Mouse (Mus musculus) forebrain, embryonic 15.5 days (tissue): ENCODE data around the gene Gsk3b. TPM values are rescaled to one million over a fixed set of nuclear protein-coding genes. Genes with fewer than 3 reads are reported as not detected.

Source experiments
- ATAC-seq: fragments of 200-750 bp; cut with Nextera tagmentation; replicated peaks from 2 replicates; pipeline ENCODE4 v1.8.0; 2017; ENCODE audit warnings: mild to moderate bottlenecking, moderate TSS enrichment, moderate library complexity
- H3K27ac ChIP-seq: fragments of 300-500 bp; sonication (generic); replicated peaks from 2 replicates; pipeline ENCODE4 v1.5.1; 2015; ENCODE audit warnings: mild to moderate bottlenecking, inconsistent platforms
- H3K27me3 ChIP-seq: fragments of 300-500 bp; sonication (generic); 2 replicates; pipeline ENCODE4 v1.6.1; 2015; ENCODE audit warnings: inconsistent platforms
- H3K36me3 ChIP-seq: fragments of 300-500 bp; sonication (generic); 2 replicates; pipeline ENCODE4 v1.6.1; 2015; ENCODE audit warnings: mild to moderate bottlenecking, inconsistent platforms
- H3K4me1 ChIP-seq: fragments of 300-500 bp; sonication (generic); 2 replicates; pipeline ENCODE4 v1.6.1; 2015; ENCODE audit warnings: inconsistent platforms
- H3K4me2 ChIP-seq: fragments of 300-500 bp; sonication (generic); replicated peaks from 2 replicates; pipeline ENCODE4 v1.6.1; 2015; ENCODE audit warnings: mild to moderate bottlenecking, inconsistent platforms
- H3K4me3 ChIP-seq: fragments of 300-500 bp; sonication (generic); 2 replicates; pipeline ENCODE4 v1.5.1; 2015; ENCODE audit warnings: mild to moderate bottlenecking, inconsistent platforms
- H3K9ac ChIP-seq: fragments of 300-500 bp; sonication (generic); replicated peaks from 2 replicates; pipeline ENCODE4 v1.6.1; 2015; ENCODE audit warnings: mild to moderate bottlenecking, inconsistent platforms
- H3K9me3 ChIP-seq: fragments of 300-500 bp; sonication (generic); 2 replicates; pipeline ENCODE4 v1.6.1; 2016; ENCODE audit warnings: inconsistent platforms
- WGBS: fragments of 180-500 bp; shearing (Covaris S2); methylation state at CpG from one replicate; pipeline ENCODE4 v1.1.7; 2015; ENCODE audit warnings: mixed read lengths; 5-methylcytosine and 5-hydroxymethylcytosine counted together
- polyA plus RNA-seq: library from polyadenylated mRNA; unstranded; fragments of >200 nt; fragmentation: Nextera tagmentation; extraction: Ambion mirVana; gene quantifications from 2 replicates; pipeline ENCODE4 v1.2.1, GENCODE M21; 2015

Gene Gsk3b
- polyA plus RNA-seq, 1 experiment from 2014 or later = 163 TPM

DNA sequence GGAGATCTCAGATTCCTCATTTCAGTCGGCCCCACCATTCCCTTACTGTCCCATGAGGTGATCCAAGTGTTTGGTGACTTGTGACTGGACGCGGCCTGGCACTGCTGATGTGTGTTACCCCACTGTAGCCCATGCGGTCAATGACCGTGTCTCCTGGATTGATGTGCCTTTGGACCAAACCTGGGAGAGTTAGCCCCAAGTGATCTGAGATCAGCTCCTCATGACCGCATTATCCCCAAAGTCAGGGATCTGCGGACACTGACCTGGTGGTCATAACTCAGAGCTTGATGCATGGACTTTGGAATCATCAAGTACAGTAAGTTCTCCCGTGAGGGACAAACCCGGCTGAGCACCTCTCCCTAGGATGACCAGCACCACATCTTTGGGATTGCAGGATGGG lies 167.1 kb downstream of the Gsk3b start:
- H3K4me2 ChIP-seq = no peak overlapping the region
- no peak for ATAC-seq
- no peaks in the 10 kb centered on the region for H3K27me3 ChIP-seq
- H3K9me3 ChIP-seq = no peaks in the 10 kb centered on the region
- no peak overlapping the region for H3K4me3 ChIP-seq
- H3K4me1 ChIP-seq = no peaks in the 10 kb centered on the region
- H3K9ac ChIP-seq = no peak overlapping the region
- 93% methylated on average over 9 of the region's 9 CpGs for WGBS
- no peaks in the 10 kb centered on the region for H3K36me3 ChIP-seq
- H3K27ac ChIP-seq = no peak overlapping the region

DNA sequence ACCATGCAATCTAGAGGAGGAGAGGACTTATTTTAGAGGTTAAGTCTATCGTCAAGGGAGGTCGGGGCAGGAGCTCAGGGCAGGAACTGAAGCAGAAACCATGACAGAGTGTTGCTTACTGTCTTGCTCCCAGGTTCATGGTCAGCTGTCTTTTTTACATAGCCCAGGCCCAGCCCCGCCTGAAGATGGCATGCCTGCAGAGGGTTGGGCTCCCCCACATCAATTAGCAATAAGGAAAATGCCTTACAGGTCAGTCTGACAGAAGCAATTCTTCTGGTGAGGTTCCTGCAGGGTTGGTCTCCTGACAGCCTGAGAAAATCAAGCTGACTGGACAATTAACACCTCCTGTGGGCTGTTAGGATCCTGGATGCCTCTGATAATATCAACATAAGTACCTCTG lies 182.8 kb downstream of the Gsk3b start:
- no peaks in the 10 kb centered on the region for H3K9me3 ChIP-seq

DNA sequence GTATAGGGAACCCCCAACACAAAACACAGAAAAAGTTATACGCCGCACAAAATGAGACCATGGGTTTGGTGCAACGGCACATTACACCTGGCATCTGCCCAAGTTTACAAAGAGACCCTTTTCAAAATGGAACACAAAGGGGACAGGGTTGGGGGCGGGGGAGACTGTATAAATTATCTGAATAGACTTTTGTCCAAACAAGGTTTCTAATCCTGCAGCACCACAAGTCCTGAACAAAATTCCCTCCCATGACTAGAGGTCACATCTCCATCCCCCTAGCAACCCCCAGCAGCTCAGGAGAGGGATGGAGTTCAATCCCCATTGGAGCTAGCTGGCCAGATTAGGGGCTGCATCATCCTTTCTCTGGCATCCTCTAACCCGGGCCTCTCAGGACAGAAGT lies 183.7 kb downstream of the Gsk3b start:
- ATAC-seq = peak; percentile 48; the same call in 1 of the 2 replicates
- WGBS = 17% methylated on average over 5 of the region's 5 CpGs
- H3K4me2 ChIP-seq = no peak overlapping the region

More for the DNA sequence above, 182.8 kb downstream of the Gsk3b start:
- WGBS = 74% methylated on average over 3 of the region's 3 CpGs
- H3K36me3 ChIP-seq = no peaks in the 10 kb centered on the region
- no peak overlapping the region for H3K4me2 ChIP-seq
- no peak overlapping the region for H3K9ac ChIP-seq
- no peak for ATAC-seq
- H3K4me1 ChIP-seq = peaks cover 10% of the 10 kb centered on the region
- no peak overlapping the region for H3K4me3 ChIP-seq
- no peaks in the 10 kb centered on the region for H3K27me3 ChIP-seq
- no peak overlapping the region for H3K27ac ChIP-seq

DNA sequence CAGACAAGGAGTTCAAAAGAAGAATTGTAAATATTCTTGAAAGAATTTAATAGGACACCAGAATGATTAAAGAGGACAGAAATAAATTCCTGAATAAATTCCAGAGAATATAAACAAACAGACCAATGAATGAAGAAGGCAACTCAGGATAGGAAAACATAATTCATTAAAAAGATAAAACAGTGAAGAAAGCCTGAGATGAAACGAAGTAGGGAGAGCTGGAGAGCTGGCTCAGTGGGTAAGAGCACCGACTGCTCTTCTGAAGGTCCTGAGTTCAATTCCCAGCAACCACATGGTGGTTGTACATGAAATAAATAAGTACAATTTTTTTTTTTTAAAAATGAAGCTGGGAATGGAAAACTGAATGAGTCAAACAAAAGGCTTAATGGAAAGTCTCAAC lies 185.9 kb downstream of the Gsk3b start:
- no peaks in the 10 kb centered on the region for H3K9me3 ChIP-seq
- H3K27ac ChIP-seq = no peak overlapping the region
- no peak overlapping the region for H3K4me2 ChIP-seq
- H3K4me3 ChIP-seq = no peak overlapping the region
- H3K27me3 ChIP-seq = no peaks in the 10 kb centered on the region
- ATAC-seq = no peak
- 86% methylated on average over 2 of the region's 2 CpGs for WGBS
- H3K9ac ChIP-seq = no peak overlapping the region
- peaks cover 10% of the 10 kb centered on the region for H3K4me1 ChIP-seq
- H3K36me3 ChIP-seq = no peaks in the 10 kb centered on the region

More for the DNA sequence above, 183.7 kb downstream of the Gsk3b start:
- Histone ChIP-seq H3K4me3 (no peak overlapping the region), H3K27ac (0 out of 2 replicates have a peak overlapping the region, but pooled peaks have one; percentile 19), H3K4me1 (peaks cover 10% of the 10 kb centered on the region), H3K36me3 (no peaks in the 10 kb centered on the region), H3K9me3 (no peaks in the 10 kb centered on the region), H3K27me3 (no peaks in the 10 kb centered on the region), H3K9ac (no peak overlapping the region)

DNA sequence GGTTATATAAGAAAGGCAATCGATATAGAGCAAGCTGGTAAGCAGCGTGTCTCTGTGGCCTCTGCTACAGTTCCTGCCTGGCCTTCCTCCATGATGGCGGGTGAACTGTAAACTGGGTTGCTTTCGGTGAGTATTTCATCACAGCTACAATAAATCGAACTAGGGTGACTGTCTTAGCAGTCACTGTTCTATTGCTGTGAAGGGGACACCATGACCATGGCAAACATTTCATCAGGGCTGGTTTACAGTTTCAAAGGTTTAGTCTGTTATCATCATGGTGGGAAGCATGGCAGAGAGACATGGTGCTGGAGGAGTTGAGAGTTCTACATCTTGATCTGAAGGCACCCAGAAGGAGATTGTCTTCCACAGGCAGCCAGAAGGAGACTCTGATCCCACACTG lies 191.0 kb downstream of the Gsk3b start:
- H3K4me3 ChIP-seq = no peak overlapping the region
- H3K9ac ChIP-seq = no peak overlapping the region
- 93% methylated on average over 5 of the region's 5 CpGs for WGBS
- no peaks in the 10 kb centered on the region for H3K27me3 ChIP-seq
- no peak overlapping the region for H3K4me2 ChIP-seq
- H3K36me3 ChIP-seq = no peaks in the 10 kb centered on the region
- ATAC-seq = no peak
- no peaks in the 10 kb centered on the region for H3K4me1 ChIP-seq
- no peaks in the 10 kb centered on the region for H3K9me3 ChIP-seq
- H3K27ac ChIP-seq = no peak overlapping the region

DNA sequence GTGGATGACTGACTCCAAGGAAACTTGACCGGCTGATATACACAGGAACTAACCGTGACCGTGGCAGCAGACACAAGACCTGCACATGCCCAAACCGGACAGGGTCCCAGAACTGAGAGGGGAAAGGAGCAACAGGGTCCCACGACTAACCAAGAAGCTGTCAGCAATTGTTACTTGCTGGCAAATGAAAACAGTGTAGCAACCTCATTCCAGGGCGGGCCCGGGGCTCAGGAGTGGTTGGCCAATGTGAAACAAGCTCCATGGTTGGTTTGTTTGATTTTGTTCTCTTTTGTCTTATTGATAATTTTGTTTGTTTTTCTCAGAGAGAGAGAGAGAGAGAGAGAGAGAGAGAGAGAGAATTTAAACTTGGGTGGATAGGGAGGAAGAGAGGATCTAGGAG lies 192.2 kb downstream of the Gsk3b start:
- Histone ChIP-seq H3K9me3 (no peaks in the 10 kb centered on the region), H3K36me3 (no peaks in the 10 kb centered on the region), H3K4me3 (no peak overlapping the region), H3K9ac (no peak overlapping the region), H3K27ac (no peak overlapping the region), H3K4me2 (no peak overlapping the region), H3K4me1 (no peaks in the 10 kb centered on the region), H3K27me3 (no peaks in the 10 kb centered on the region)
- no peak for ATAC-seq
- 85% methylated on average over 7 of the region's 7 CpGs for WGBS

DNA sequence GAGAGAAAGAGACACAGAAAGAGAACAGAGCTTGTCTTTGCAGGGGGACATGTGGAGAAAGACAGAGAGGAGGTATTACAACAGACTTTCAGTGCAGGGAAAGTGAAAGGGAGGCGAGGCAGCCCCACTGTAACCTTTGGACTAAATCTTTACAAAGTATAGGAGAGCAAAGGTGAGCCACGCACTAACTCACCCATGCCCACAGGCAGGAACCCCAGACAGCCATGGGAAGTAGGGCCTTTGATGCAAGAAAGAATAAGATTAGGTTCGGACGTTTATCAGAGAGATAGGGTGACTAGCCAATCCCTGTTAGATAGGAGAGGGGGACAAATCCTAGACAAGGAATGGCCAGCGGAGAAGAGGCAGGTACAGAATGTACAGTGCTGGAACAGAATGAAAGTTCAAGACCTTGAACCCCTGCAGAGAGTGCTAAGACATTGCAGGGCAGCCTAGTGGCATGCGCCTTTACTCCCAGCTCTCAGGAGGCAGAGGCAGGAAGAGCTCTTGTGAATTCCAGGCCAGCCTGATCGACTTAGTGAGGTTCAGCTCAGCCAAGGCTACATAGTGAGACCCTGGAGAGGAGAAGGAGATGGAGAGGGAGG lies 193.9 kb downstream of the Gsk3b start:
- Histone ChIP-seq H3K4me2 (no peak overlapping the region), H3K9ac (no peak overlapping the region), H3K27ac (no peak overlapping the region), H3K9me3 (no peaks in the 10 kb centered on the region), H3K27me3 (no peaks in the 10 kb centered on the region), H3K36me3 (no peaks in the 10 kb centered on the region), H3K4me1 (no peaks in the 10 kb centered on the region), H3K4me3 (no peak overlapping the region)
- 83% methylated on average over 7 of the region's 7 CpGs for WGBS
- no peak for ATAC-seq

DNA sequence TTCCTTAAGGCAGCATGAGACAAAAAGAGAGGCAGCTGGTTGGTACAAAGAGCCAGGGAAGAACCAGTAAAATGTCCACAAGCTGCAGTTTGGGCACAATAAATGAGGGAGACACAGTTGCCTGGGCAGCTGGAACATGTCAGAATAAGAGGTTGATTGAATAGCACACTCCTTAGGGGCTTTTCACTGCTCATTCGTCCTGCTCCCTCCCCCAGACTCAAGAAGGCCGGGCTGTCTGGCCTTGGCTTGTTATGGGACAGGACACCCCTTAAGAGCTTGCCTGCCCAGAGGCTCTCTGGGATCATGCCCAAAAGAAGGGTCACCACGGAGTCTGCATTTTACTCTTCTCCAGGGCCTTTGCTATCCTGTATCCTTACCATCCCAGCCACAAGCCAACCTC lies 194.5 kb downstream of the Gsk3b start:
- Histone ChIP-seq H3K27ac (no peak overlapping the region), H3K4me3 (no peak overlapping the region), H3K4me1 (no peaks in the 10 kb centered on the region), H3K9me3 (no peaks in the 10 kb centered on the region), H3K36me3 (no peaks in the 10 kb centered on the region), H3K9ac (no peak overlapping the region), H3K4me2 (no peak overlapping the region), H3K27me3 (no peaks in the 10 kb centered on the region)
- ATAC-seq = no peak
- 37% methylated on average over 3 of the region's 3 CpGs for WGBS

DNA sequence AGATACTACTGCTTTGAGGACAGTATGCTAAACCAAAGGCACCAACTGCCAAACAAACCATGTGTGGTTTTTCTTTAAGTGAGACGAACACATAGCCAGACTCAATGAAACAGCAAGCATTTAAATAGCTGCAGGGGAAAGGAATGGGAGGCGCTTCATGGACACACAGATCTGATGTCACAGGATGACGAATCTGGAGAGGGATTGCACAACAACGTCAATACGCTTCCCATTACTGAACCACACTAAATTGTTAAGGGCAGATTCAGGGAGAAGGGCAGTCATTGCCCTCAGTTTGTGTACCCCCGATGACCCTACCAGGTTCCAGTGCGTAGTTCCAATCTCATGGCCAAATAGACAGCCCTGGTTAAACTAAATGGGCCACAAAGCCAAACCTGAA lies 197.0 kb downstream of the Gsk3b start:
- no peaks in the 10 kb centered on the region for H3K4me1 ChIP-seq
- no peaks in the 10 kb centered on the region for H3K36me3 ChIP-seq
- H3K9me3 ChIP-seq = no peaks in the 10 kb centered on the region
- no peak overlapping the region for H3K4me3 ChIP-seq
- no peak overlapping the region for H3K4me2 ChIP-seq
- H3K27me3 ChIP-seq = no peaks in the 10 kb centered on the region
- no peak overlapping the region for H3K27ac ChIP-seq
- ATAC-seq = no peak
- H3K9ac ChIP-seq = no peak overlapping the region
- 89% methylated on average over 7 of the region's 7 CpGs for WGBS

DNA sequence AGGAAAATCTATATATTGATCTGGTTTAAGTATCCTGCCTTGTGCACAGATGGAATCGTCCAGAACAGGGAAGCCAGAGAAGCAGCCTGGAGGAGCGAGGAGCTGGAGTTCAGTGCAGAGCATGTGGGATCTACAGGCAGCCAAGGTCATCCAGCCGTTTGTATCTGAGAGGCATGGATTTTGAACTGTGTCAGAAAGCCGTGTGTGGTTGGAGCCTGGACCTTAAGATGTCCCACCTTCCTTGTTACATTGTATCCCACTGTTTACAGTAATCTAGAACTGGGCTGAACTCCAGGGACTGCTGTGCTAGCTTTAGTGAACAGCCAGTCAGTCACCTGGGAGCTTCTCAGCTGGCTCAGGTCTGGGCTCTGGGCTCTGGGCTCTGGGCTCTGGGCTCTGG lies 197.7 kb downstream of the Gsk3b start:
- WGBS = 74% methylated on average over 4 of the region's 4 CpGs
- H3K4me2 ChIP-seq = no peak overlapping the region
- H3K36me3 ChIP-seq = no peaks in the 10 kb centered on the region
- H3K27me3 ChIP-seq = no peaks in the 10 kb centered on the region
- no peaks in the 10 kb centered on the region for H3K9me3 ChIP-seq
- ATAC-seq = no peak
- no peak overlapping the region for H3K27ac ChIP-seq
- no peak overlapping the region for H3K4me3 ChIP-seq
- no peaks in the 10 kb centered on the region for H3K4me1 ChIP-seq
- H3K9ac ChIP-seq = no peak overlapping the region

DNA sequence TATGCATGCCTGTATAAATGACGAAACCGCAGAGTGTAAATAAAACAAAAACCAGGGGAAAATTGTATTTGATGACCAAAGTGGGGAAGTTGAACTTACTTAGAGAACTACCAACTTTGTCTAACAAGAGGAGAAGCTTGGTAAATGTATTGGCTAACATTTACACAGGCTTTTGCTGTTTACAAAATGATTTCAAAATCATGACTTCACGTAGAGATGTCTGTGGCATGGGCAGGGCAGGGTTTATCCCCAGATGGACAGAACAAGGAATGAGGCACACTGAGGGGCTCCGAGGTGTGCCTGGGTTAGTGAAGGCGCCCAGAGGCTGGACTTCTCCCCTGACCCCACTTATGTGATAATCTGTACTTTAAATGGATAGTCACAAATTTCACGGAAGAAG lies 198.6 kb downstream of the Gsk3b start:
- Histone ChIP-seq H3K4me2 (no peak overlapping the region), H3K27me3 (no peaks in the 10 kb centered on the region), H3K4me1 (no peaks in the 10 kb centered on the region), H3K9ac (no peak overlapping the region), H3K9me3 (no peaks in the 10 kb centered on the region), H3K36me3 (no peaks in the 10 kb centered on the region), H3K4me3 (no peak overlapping the region), H3K27ac (no peak overlapping the region)
- WGBS = 93% methylated on average over 6 of the region's 6 CpGs
- no peak for ATAC-seq

DNA sequence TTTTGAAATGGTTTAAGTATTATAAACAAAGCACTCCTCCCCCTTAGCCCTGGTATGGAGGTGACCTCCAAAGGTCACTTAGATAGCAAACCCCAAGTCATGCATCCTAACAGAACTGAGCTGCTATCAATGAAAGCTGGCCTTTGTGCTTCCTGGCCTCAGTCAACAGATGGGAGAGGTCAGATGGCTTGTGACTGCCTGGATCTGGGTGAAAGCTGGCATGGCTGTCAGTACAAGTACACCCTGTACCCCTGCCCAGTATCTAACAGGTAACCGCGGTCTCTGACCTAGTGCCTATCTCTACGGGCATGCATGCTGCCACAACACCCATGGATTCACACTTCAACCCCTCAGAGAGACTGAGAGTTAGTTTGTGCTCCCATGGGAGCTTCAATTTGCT lies 199.0 kb downstream of the Gsk3b start:
- no peak overlapping the region for H3K27ac ChIP-seq
- no peak overlapping the region for H3K4me2 ChIP-seq
- H3K36me3 ChIP-seq = no peaks in the 10 kb centered on the region
- H3K4me3 ChIP-seq = no peak overlapping the region
- WGBS = 94% methylated on average over 3 of the region's 3 CpGs
- H3K9me3 ChIP-seq = no peaks in the 10 kb centered on the region
- H3K27me3 ChIP-seq = no peaks in the 10 kb centered on the region
- no peak overlapping the region for H3K9ac ChIP-seq
- H3K4me1 ChIP-seq = no peaks in the 10 kb centered on the region
- ATAC-seq = no peak

DNA sequence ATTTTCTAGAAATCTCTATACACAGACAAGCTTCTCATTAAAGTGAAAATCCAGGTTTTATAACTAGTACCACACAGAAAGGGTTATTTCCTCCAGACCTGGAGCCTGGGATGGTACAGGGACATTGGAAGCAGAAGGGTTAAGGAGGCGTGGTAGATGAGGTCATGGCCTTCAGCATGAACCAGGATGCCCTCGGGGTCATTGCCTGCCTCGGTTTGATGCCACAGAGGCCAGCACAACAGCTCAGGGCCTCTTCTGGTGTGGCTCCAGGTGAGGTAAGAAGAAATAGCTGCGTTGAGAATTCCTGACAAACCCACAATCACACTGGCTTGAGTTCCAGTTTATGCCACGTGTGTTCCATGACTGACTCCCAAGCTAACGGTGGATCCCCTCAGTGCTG lies 200.1 kb downstream of the Gsk3b start:
- WGBS = 39% methylated on average over 6 of the region's 6 CpGs
- Histone ChIP-seq H3K4me3 (no peak overlapping the region), H3K4me1 (no peaks in the 10 kb centered on the region)

More for the DNA sequence above, 200.1 kb downstream of the Gsk3b start:
- Histone ChIP-seq H3K27me3 (no peaks in the 10 kb centered on the region), H3K9ac (no peak overlapping the region), H3K27ac (no peak overlapping the region), H3K9me3 (no peaks in the 10 kb centered on the region), H3K4me2 (no peak overlapping the region), H3K36me3 (no peaks in the 10 kb centered on the region)
- ATAC-seq = no peak
